Mouse (Mus musculus) heart, postnatal 0 days (tissue): ENCODE results near the gene Tnrc18.

ENCODE experiments used
- CTCF ChIP-seq: IDR thresholded peaks from 2 replicates; pipeline ENCODE4 v1.5.1; 2016; ENCODE audit warnings: antibody characterized with exemption, control low read depth, low read depth
- EP300 ChIP-seq: IDR thresholded peaks from 2 replicates; pipeline ENCODE4 v1.6.1; 2016; ENCODE audit warnings: antibody characterized with exemption, low read depth

DNA sequence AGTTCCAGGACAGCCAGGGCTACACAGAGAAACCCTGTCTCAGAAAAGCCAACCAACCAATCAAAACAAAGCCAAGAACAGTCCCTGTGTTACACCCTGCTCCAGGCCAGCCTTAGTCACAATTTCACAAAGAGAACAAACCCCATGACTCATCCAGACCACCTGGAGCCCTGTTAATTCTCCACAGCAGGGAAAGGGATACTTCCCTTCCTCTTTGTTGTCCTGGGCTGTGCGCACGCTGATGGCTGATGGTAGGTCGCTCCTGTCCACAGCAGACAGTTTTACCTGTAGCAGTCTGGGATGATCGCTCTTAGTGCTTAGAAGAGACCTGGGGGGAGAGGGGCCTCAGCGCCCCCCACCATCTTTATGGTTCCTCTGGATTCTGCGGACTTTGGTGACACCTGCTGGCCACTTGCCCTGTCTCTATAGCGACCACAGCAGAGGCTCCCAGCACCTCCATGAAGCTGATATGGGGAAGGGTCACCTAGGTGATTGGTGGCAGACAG lies 24.7 kb upstream of the Tnrc18 start:
- TF ChIP-seq CTCF (peak; percentile 51), EP300 (no peak)
